Mouse (Mus musculus) G1E (cell line): Measurements from ENCODE around the gene Abhd2. TPM values are rescaled to one million over a fixed set of nuclear protein-coding genes. Genes with fewer than 3 reads are reported as not detected.

Experiments
- ATAC-seq: 2 replicates; pipeline ENCODE4 v1.8.0; 2016; ENCODE audit warnings: mild to moderate bottlenecking; ENCODE audit not compliant: insufficient number of reproducible peaks, poor library complexity, low FRiP score, severe bottlenecking; ENCODE audit errors: extremely low read depth
- DNase-seq: peaks from one replicate; pipeline ENCODE4 v3.0.0; 2012; ENCODE audit warnings: low spot score
- H3K27me3 ChIP-seq: 2 replicates; pipeline ENCODE4 v1.6.1; 2012; ENCODE audit warnings: mild to moderate bottlenecking, low read length, inconsistent platforms; ENCODE audit not compliant: insufficient read depth
- H3K36me3 ChIP-seq: replicated peaks from 2 replicates; pipeline ENCODE3; 2012; ENCODE audit warnings: mild to moderate bottlenecking, inconsistent platforms
- H3K4me1 ChIP-seq: 2 replicates; pipeline ENCODE4 v1.6.1; 2012; ENCODE audit warnings: low read depth, low read length, inconsistent platforms, mixed read lengths; ENCODE audit not compliant: insufficient read depth
- H3K4me3 ChIP-seq: 2 replicates; pipeline ENCODE4 v1.5.1; 2012; ENCODE audit warnings: low read depth, mild to moderate bottlenecking, inconsistent platforms, low read length, moderate library complexity, mixed read lengths
- H3K9me3 ChIP-seq: replicated peaks from 2 replicates; pipeline ENCODE4 v1.6.1; 2012; ENCODE audit warnings: inconsistent platforms
- CTCF ChIP-seq: IDR thresholded peaks from 2 replicates; pipeline ENCODE4 v1.5.1; 2012; ENCODE audit warnings: low read depth, low read length, inconsistent platforms, mixed read lengths
- GATA1 ChIP-seq: IDR thresholded peaks from 2 replicates; pipeline ENCODE4 v1.6.1; 2012; ENCODE audit warnings: borderline replicate concordance, low read length, inconsistent platforms, mixed read lengths
- GATA2 ChIP-seq: IDR thresholded peaks from 2 replicates; pipeline ENCODE4 v1.6.1; 2012; ENCODE audit warnings: low read depth, low read length, inconsistent platforms, borderline replicate concordance
- POLR2AphosphoS5 ChIP-seq: IDR thresholded peaks from 2 replicates; pipeline ENCODE4 v1.6.1; 2012; ENCODE audit warnings: low read depth, low read length, inconsistent platforms; ENCODE audit not compliant: insufficient replicate concordance
- TAL1 ChIP-seq: conservative IDR thresholded peaks from 2 replicates; pipeline ENCODE4 v1.6.1; 2012; ENCODE audit warnings: low read depth, low read length, inconsistent platforms, mixed read lengths
- polyA plus RNA-seq: library from polyadenylated mRNA; stranded (reverse); fragments of >175 nt; gene quantifications from 2 replicates; pipeline ENCODE4 v1.2.3, GENCODE M21; 2012
- total RNA-seq, 2 experiments: library from RNA; stranded (forward) in 1 of 2; stranded (reverse) in 1 of 2; fragments of 200-1000 nt in 1 of 2; fragments of >200 nt in 1 of 2; fragmentation: Nextera tagmentation in 1 of 2; gene quantifications; 2 replicates each; pipeline ENCODE4 v1.2.3; 2014 to 2017

The Abhd2 gene
- total and polyA plus RNA-seq, 3 experiments = 9.1 to 68.8 (median 33.8) TPM

GRCm38 (mm10) chr7:79313519-79314059 is 40.6 kb downstream of the Abhd2 start:
- Histone ChIP-seq H3K27me3 (no peaks in the 10 kb centered on the region), H3K4me1 (peaks cover 92% of the 10 kb centered on the region), H3K36me3 (peaks cover 55% of the 10 kb centered on the region), H3K9me3 (no peaks in the 10 kb centered on the region), H3K4me3 (peak overlapping the region; percentile 63; the same call in 1 of the 2 replicates)
- ATAC-seq = peak; percentile 40; the same call in 1 of the 2 replicates
- TF ChIP-seq CTCF (no peak), TAL1 (peak; percentile 56)
- peak; percentile 63 for DNase-seq

DNA sequence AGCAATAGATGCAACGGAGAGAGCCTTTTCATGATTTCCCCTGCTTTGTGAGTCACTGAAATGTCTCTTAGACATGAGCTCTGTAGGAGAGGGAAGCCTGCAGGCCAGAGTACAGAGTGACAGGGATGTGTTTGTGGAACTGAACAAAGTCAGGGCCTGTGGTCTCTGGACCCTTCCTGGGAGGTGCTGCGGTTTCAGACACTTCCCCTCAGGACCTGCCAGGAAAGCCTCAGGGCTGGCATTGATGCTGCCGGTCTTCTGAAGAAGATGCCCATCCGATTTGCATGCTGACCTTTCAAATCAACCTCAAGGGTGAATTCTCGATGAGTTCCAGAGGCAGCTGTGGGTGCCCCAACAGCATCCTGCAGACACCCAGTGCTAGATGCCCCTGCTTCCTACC is 41.5 kb downstream of the Abhd2 start:
- H3K27me3 ChIP-seq = no peaks in the 10 kb centered on the region
- no peak for TF ChIP-seq GATA2
- no peak for TF ChIP-seq GATA1
- no peak for TF ChIP-seq TAL1
- TF ChIP-seq POLR2AphosphoS5 = no peak
- TF ChIP-seq CTCF = no peak
- H3K4me1 ChIP-seq = peaks cover 90% of the 10 kb centered on the region

DNA sequence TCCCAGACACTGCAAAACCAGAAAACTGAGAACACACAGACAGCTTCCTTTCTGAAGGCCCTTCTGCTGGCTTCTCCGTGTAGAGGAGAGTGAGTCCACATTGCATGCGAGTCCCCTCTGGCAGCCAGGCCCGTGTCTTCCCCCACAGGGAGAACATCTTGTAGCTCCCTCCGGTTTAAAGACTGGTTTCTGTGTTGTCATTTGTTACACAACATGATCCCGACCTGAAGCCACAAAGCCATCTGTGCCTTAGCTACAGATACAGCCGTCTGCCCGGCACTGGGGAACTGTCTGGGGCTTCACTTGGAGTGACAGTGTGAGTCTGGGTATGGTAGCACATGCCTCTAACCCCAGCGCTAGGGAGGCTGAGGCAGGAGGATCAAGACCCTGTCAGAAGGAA is 42.1 kb downstream of the Abhd2 start:
- H3K4me3 ChIP-seq = no peak overlapping the region
- ATAC-seq = no peak

More for the DNA sequence above, 41.5 kb downstream of the Abhd2 start:
- DNase-seq = no peak
- Histone ChIP-seq H3K36me3 (peaks cover 46% of the 10 kb centered on the region), H3K9me3 (no peaks in the 10 kb centered on the region), H3K4me3 (no peak overlapping the region)
- no peak for ATAC-seq

GRCm38 (mm10) chr7:79316069-79316695 is 43.2 kb downstream of the Abhd2 start:
- DNase-seq = no peak
- ATAC-seq = no peak
- Histone ChIP-seq H3K4me1 (peaks cover 82% of the 10 kb centered on the region), H3K27me3 (no peaks in the 10 kb centered on the region), H3K4me3 (no peak overlapping the region), H3K9me3 (no peaks in the 10 kb centered on the region), H3K36me3 (peaks cover 49% of the 10 kb centered on the region)
- TF ChIP-seq GATA2 (no peak), TAL1 (no peak), CTCF (no peak), GATA1 (no peak), POLR2AphosphoS5 (no peak)

More for the DNA sequence above, 42.1 kb downstream of the Abhd2 start:
- H3K36me3 ChIP-seq = peaks cover 45% of the 10 kb centered on the region
- H3K27me3 ChIP-seq = no peaks in the 10 kb centered on the region
- peaks cover 88% of the 10 kb centered on the region for H3K4me1 ChIP-seq
- DNase-seq = no peak
- no peaks in the 10 kb centered on the region for H3K9me3 ChIP-seq
- no peak for TF ChIP-seq TAL1
- no peak for TF ChIP-seq GATA2
- TF ChIP-seq CTCF = no peak
- TF ChIP-seq GATA1 = no peak
- no peak for TF ChIP-seq POLR2AphosphoS5

GRCm38 (mm10) chr7:79317576-79317975 is 44.6 kb downstream of the Abhd2 start:
- no peak for TF ChIP-seq GATA2
- no peak for TF ChIP-seq CTCF
- no peak for TF ChIP-seq TAL1
- no peak for TF ChIP-seq GATA1
- no peak for TF ChIP-seq POLR2AphosphoS5
- Histone ChIP-seq H3K27me3 (no peaks in the 10 kb centered on the region), H3K4me1 (peaks cover 69% of the 10 kb centered on the region), H3K4me3 (no peak overlapping the region), H3K36me3 (peaks cover 53% of the 10 kb centered on the region), H3K9me3 (no peaks in the 10 kb centered on the region)
- DNase-seq (no peak), ATAC-seq (no peak)

- H3K4me3 ChIP-seq = no peak overlapping the region
- H3K36me3 ChIP-seq = peaks cover 60% of the 10 kb centered on the region
- peak; percentile 33 for DNase-seq
- peak; percentile 81 for ATAC-seq
- peaks cover 62% of the 10 kb centered on the region for H3K4me1 ChIP-seq
- H3K27me3 ChIP-seq = no peaks in the 10 kb centered on the region
- no peak for TF ChIP-seq CTCF
- TF ChIP-seq GATA1 = no peak
- peak; percentile 87 for TF ChIP-seq TAL1
- no peaks in the 10 kb centered on the region for H3K9me3 ChIP-seq
These were observed 45.3 kb downstream of the Abhd2 start for GRCm38 (mm10) chr7:79318110-79318801.
